Mouse (Mus musculus) NIH3T3 (cell line): Measurements from ENCODE around the gene Tax1bp3.

Source experiments
- DNase-seq: peaks from one replicate; pipeline ENCODE4 v3.0.0-alpha.2; 2012; ENCODE audit warnings: low read depth

Gene Tax1bp3

GRCm38 (mm10) chr11:73176186-73176585 is 697 bp upstream of the Tax1bp3 start:
- DNase-seq, result no peak

- DNase-seq, result peak; percentile 91
Measured at GRCm38 (mm10) chr11:73177509-73177875, 609 bp downstream of the Tax1bp3 start.

GRCm38 (mm10) chr11:73177895-73178294 is 1.0 kb downstream of the Tax1bp3 start:
- DNase-seq, result peak; percentile 48

- DNase-seq, result no peak
Measured at GRCm38 (mm10) chr11:73185872-73186615, 9.2 kb downstream of the Tax1bp3 start.

GRCm38 (mm10) chr11:73187231-73187630 is 10.3 kb downstream of the Tax1bp3 start:
- DNase-seq, result no peak

GRCm38 (mm10) chr11:73193047-73193446 is 16.2 kb downstream of the Tax1bp3 start:
- peak; percentile 74 for DNase-seq

- no peak for DNase-seq
Measured at GRCm38 (mm10) chr11:73194444-73194843, 17.6 kb downstream of the Tax1bp3 start.

GRCm38 (mm10) chr11:73198190-73198589 is 21.3 kb downstream of the Tax1bp3 start:
- no peak for DNase-seq

GRCm38 (mm10) chr11:73198603-73199229 is 21.8 kb downstream of the Tax1bp3 start, which contains the start of gene Ctns:
Ctns (minus strand) TSS chr11:73199042.
- DNase-seq, result peak; percentile 90

GRCm38 (mm10) chr11:73199230-73199712 is 22.4 kb downstream of the Tax1bp3 start, which contains the start of gene Shpk:
Shpk (plus strand) TSS chr11:73199460.
- peak; percentile 95 for DNase-seq

- no peak for DNase-seq
Measured at GRCm38 (mm10) chr11:73199879-73200278, 23.0 kb downstream of the Tax1bp3 start.

GRCm38 (mm10) chr11:73201021-73201420 is 24.1 kb downstream of the Tax1bp3 start:
- DNase-seq, result peak; percentile 88

GRCm38 (mm10) chr11:73201597-73201996 is 24.7 kb downstream of the Tax1bp3 start:
- peak; percentile 55 for DNase-seq

GRCm38 (mm10) chr11:73203895-73204294 is 27.0 kb downstream of the Tax1bp3 start:
- DNase-seq, result no peak

- no peak for DNase-seq
Measured at GRCm38 (mm10) chr11:73205194-73205593, 28.3 kb downstream of the Tax1bp3 start.

- DNase-seq, result no peak
Measured at GRCm38 (mm10) chr11:73207621-73208020, 30.7 kb downstream of the Tax1bp3 start.

- DNase-seq, result no peak
Measured at GRCm38 (mm10) chr11:73213956-73214355, 37.1 kb downstream of the Tax1bp3 start.

- DNase-seq, result no peak
Measured at GRCm38 (mm10) chr11:73219671-73220070, 42.8 kb downstream of the Tax1bp3 start.

- peak; percentile 62 for DNase-seq
Measured at GRCm38 (mm10) chr11:73220651-73221050, 43.8 kb downstream of the Tax1bp3 start.

GRCm38 (mm10) chr11:73222846-73223245 is 46.0 kb downstream of the Tax1bp3 start:
- DNase-seq, result no peak

GRCm38 (mm10) chr11:73223966-73224365 is 47.1 kb downstream of the Tax1bp3 start:
- peak; percentile 58 for DNase-seq

- no peak for DNase-seq
Measured at GRCm38 (mm10) chr11:73225856-73226255, 49.0 kb downstream of the Tax1bp3 start.

- no peak for DNase-seq
Measured at GRCm38 (mm10) chr11:73228881-73229280, 52.0 kb downstream of the Tax1bp3 start.
